Mouse (Mus musculus) heart, embryonic 11.5 days (tissue): Measurements from ENCODE around the gene Olfr702. TPM values are rescaled to one million over a fixed set of nuclear protein-coding genes. Genes with fewer than 3 reads are reported as not detected.

Experiments
- ATAC-seq: fragments of 200-750 bp; cut with Nextera tagmentation; replicated peaks from 2 replicates; pipeline ENCODE4 v1.8.0; 2017; ENCODE audit warnings: moderate library complexity; ENCODE audit not compliant: insufficient number of reproducible peaks, low FRiP score, low TSS enrichment
- H3K27ac ChIP-seq: fragments of 300-500 bp; sonication (generic); 2 replicates; pipeline ENCODE4 v1.5.1; 2014; ENCODE audit warnings: mild to moderate bottlenecking, low read depth, low read length
- H3K27me3 ChIP-seq: fragments of 300-500 bp; sonication (generic); 2 replicates; pipeline ENCODE4 v1.6.1; 2014; ENCODE audit warnings: mild to moderate bottlenecking, low read length, mixed read lengths; ENCODE audit not compliant: control insufficient read depth, insufficient read depth
- H3K36me3 ChIP-seq: fragments of 300-500 bp; sonication (generic); 2 replicates; pipeline ENCODE4 v1.6.1; 2014; ENCODE audit warnings: mild to moderate bottlenecking, low read length, moderate library complexity, mixed read lengths; ENCODE audit not compliant: control insufficient read depth, insufficient read depth
- H3K4me1 ChIP-seq: fragments of 300-500 bp; sonication (generic); 2 replicates; pipeline ENCODE4 v1.6.1; 2014; ENCODE audit warnings: low read length; ENCODE audit not compliant: control insufficient read depth, insufficient read depth
- H3K4me2 ChIP-seq: fragments of 300-500 bp; sonication (generic); 2 replicates; pipeline ENCODE4 v1.6.1; 2014; ENCODE audit warnings: mild to moderate bottlenecking, moderate library complexity
- H3K4me3 ChIP-seq: fragments of 300-500 bp; sonication (generic); 2 replicates; pipeline ENCODE4 v1.5.1; 2014; ENCODE audit warnings: low read depth, low read length
- H3K9ac ChIP-seq: fragments of 300-500 bp; sonication (generic); 2 replicates; pipeline ENCODE4 v1.6.1; 2014; ENCODE audit warnings: mild to moderate bottlenecking, low read depth, low read length, moderate library complexity
- H3K9me3 ChIP-seq: fragments of 300-500 bp; sonication (generic); replicated peaks from 2 replicates; pipeline ENCODE4 v1.6.1; 2016; ENCODE audit warnings: low read length; ENCODE audit not compliant: control insufficient read depth
- WGBS: fragments of 180-500 bp; shearing (Covaris S2); extraction: QIAGEN DNeasy Blood & Tissue Kit; methylation state at CpG from one replicate; pipeline ENCODE4 v1.1.7; 2014; ENCODE audit not compliant: insufficient replicate concordance; 5-methylcytosine and 5-hydroxymethylcytosine counted together
- polyA plus RNA-seq: library from polyadenylated mRNA; unstranded; fragments of >200 nt; fragmentation: Nextera tagmentation; extraction: Ambion mirVana; gene quantifications from 2 replicates; pipeline ENCODE4 v1.2.1, GENCODE M21; 2014

The Olfr702 gene
- not detected in 2 replicates for polyA plus RNA-seq

DNA sequence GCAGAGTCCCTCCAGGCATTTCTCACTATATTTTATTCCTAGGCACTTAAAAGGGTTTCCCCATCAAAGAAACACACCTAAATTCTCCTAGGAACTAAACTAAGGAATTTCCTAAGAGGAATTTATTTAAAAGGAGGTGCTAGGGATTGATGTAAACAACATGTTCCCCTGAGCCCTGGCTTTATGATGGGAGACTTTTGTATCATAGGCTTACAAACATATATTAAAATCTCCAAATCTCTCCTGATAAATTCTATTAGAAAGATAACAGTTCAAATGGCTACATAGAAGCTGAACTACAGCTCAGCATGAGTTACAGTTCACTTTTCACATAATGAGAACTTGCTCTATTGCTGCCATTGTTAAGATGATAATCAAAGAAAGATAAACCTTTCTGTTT, at the start of gene Olfr702:
TSS of gene Olfr702 (minus strand) at position 101 of the 400 bp plus-strand sequence.
- Histone ChIP-seq H3K4me3 (no peak within 1 kb of the TSS), H3K27ac (no peak within 1 kb of the TSS), H3K27me3 (no peaks in the 10 kb centered on the region), H3K36me3 (no peaks in the 10 kb centered on the region), H3K4me2 (no peak within 1 kb of the TSS), H3K9me3 (no peaks in the 10 kb centered on the region), H3K4me1 (no peaks in the 10 kb centered on the region), H3K9ac (no peak within 1 kb of the TSS)
- ATAC-seq, result no peak

DNA sequence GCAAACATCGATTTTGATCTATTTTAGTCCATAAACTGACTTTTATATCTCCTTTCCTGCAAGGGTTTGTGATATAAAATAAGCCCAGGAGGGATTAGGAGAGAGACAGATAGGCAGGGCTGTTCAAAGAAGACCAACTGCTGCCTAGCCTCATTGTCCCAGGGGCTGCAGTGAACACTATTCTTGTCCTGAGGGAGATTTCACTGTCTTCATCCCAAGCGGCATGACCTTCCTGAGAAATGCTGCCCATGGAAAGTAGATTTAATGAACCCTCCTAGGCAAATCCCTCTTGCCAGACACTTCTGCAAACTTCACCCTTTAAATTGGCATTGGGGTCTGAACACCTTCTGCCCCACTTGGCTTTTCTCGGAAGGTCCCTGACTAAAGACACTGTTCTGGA, 43.1 kb upstream of the Olfr702 start, which contains the start of gene Olfr705:
TSS of gene Olfr705 (minus strand) at position 101 of the 400 bp plus-strand sequence.
- Histone ChIP-seq H3K27me3 (no peaks in the 10 kb centered on the region), H3K4me1 (no peaks in the 10 kb centered on the region), H3K27ac (no peak within 1 kb of the TSS), H3K9me3 (no peaks in the 10 kb centered on the region), H3K9ac (no peak within 1 kb of the TSS), H3K36me3 (no peaks in the 10 kb centered on the region), H3K4me3 (no peak within 1 kb of the TSS), H3K4me2 (no peak within 1 kb of the TSS)
- no peak for ATAC-seq
- 68% methylated on average over 3 of the region's 3 CpGs for WGBS

DNA sequence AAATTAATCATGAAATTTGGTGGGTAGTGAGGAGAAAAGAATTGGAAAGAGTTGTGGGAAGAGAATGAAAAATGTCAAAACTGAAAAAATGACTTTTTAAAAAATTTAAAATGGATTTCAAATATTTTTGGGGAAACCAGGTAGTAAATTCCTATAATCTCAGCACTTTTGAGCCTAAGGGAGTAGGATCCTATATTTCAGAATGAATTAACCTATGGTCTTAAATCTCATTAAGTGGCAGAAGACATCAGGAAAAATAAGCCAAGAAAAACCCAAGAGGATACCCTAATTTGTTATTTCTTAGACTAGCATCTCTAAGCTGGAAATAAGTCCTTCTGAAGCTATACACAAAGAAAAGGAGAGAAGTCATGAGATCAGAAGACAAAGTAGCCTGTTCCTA, 29.2 kb upstream of the Olfr702 start, which contains the start of gene Olfr704:
TSS of gene Olfr704 (plus strand) at position 301 of the 400 bp plus-strand sequence.
- no peaks in the 10 kb centered on the region for H3K27me3 ChIP-seq
- no peaks in the 10 kb centered on the region for H3K9me3 ChIP-seq
- ATAC-seq, result no peak
- H3K27ac ChIP-seq, result no peak within 1 kb of the TSS
- no peaks in the 10 kb centered on the region for H3K36me3 ChIP-seq
- no peaks in the 10 kb centered on the region for H3K4me1 ChIP-seq
- H3K4me2 ChIP-seq, result no peak within 1 kb of the TSS
- H3K9ac ChIP-seq, result no peak within 1 kb of the TSS
- no peak within 1 kb of the TSS for H3K4me3 ChIP-seq

DNA sequence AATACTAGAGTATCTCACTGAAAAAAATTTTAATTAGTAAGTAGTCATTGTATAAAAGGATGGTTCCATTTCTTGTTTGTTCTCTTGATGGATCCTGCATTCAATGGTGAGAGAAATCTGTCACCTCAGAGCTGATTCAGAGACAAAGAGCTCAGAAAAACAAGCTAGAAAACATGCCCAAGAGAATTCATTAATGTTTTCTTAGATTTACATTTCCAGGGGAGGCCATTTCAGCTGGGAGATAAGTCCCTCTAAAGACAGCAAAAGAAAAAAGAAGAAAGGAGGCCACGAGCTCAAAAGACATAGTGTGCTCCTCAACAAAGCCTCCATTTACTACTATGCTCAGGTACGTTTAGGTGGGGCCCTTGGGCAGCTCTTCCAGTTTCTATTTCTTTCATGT, 9.4 kb upstream of the Olfr702 start, which contains the start of gene Olfr703:
TSS of gene Olfr703 (plus strand) at position 301 of the 400 bp plus-strand sequence.
- H3K27me3 ChIP-seq, result no peaks in the 10 kb centered on the region
- no peak within 1 kb of the TSS for H3K27ac ChIP-seq
- no peak within 1 kb of the TSS for H3K4me2 ChIP-seq
- H3K9me3 ChIP-seq, result no peaks in the 10 kb centered on the region
- H3K36me3 ChIP-seq, result no peaks in the 10 kb centered on the region
- no peaks in the 10 kb centered on the region for H3K4me1 ChIP-seq
- H3K4me3 ChIP-seq, result no peak within 1 kb of the TSS
- WGBS, result 61% methylated on average over 2 of the region's 2 CpGs
- H3K9ac ChIP-seq, result no peak within 1 kb of the TSS
- no peak for ATAC-seq

DNA sequence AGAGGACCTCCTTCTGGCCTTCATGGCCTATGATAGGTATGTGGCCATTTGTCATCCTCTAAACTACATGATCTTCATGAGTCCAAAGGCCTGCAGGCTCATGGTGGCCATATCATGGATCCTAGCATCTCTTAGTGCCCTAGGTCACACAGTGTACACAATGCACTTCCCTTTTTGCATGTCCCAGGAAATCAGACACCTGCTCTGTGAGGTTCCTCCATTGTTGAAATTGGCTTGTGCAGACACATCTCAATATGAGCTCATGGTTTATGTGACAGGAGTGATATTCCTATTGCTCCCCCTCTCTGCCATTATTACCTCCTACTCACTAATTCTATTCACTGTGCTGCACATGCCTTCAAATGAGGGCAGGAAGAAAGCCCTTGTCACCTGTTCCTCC, 15.3 kb downstream of the Olfr702 start:
- ATAC-seq, result no peak
- Histone ChIP-seq H3K9ac (no peak overlapping the region), H3K4me3 (no peak overlapping the region), H3K9me3 (no peaks in the 10 kb centered on the region), H3K36me3 (no peaks in the 10 kb centered on the region), H3K4me2 (no peak overlapping the region), H3K27ac (no peak overlapping the region), H3K27me3 (no peaks in the 10 kb centered on the region), H3K4me1 (no peaks in the 10 kb centered on the region)

DNA sequence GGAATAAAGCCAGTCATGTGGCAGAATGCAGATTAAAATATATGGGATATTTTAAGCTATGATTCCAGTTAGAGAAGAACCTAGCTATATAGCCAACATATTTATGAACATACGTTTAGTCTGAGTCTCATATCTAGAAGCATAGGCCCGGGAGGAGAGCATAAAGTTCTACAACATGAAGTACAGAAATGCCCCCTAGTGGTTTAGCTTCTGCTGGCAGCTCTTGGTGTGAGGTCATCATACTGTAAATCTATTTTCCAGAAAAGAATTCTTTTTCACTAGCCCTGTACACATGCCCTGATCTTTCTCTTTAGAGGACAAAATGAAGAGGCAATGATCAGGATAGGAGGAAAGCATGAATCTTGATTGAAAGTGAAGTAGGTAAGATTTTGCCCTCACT, 17.9 kb downstream of the Olfr702 start:
- Histone ChIP-seq H3K9me3 (no peaks in the 10 kb centered on the region), H3K27me3 (no peaks in the 10 kb centered on the region), H3K36me3 (no peaks in the 10 kb centered on the region), H3K4me1 (no peaks in the 10 kb centered on the region), H3K4me2 (no peak overlapping the region), H3K9ac (no peak overlapping the region), H3K27ac (no peak overlapping the region), H3K4me3 (no peak overlapping the region)
- 47% methylated on average over 2 of the region's 2 CpGs for WGBS
- no peak for ATAC-seq

DNA sequence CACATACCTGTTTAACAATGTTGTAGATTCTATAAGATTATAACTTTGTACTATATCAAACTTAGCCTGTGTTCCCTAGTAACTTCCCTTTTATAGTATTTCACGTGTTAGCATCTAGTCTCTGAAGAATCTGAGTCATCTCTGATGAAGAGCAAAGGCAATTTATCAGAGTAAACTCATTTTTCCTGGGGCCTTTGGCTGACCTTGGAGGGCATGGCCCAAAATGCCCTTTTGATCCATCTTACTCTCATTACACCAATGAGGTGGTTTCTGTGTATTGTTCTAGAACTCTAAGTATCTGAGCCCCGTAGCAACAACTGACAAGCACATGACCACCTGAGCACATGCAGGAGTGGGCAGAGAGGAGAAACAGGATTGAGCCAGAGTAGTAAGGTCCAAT, 19.9 kb downstream of the Olfr702 start, which contains the start of gene Olfr701:
TSS of gene Olfr701 (plus strand) at position 301 of the 400 bp plus-strand sequence.
- WGBS, result 78% methylated on average over 2 of the region's 2 CpGs

DNA sequence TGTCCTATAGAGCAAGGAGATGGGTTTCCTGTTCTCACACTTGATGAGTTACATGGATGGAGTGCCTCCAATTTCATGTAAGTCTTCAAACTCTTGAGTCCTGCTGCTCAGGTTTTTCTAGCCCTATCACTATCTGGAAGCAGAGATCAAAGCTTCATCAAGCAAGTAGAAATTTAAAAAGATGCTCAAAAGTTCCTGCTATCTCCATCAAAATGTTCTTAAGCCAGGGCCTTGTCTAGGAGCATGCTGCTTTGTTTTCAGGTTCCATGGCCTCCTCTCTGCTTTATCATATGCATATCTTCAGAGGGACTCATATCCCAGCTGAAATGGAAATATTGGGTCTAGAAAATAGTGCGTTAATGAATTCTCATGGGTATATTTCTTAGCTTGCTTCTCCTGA, 25.0 kb downstream of the Olfr702 start, which contains the start of gene Olfr700:
TSS of gene Olfr700 (minus strand) at position 101 of the 400 bp plus-strand sequence.
- H3K36me3 ChIP-seq, result no peaks in the 10 kb centered on the region
- H3K9me3 ChIP-seq, result no peaks in the 10 kb centered on the region
- H3K27ac ChIP-seq, result no peak within 1 kb of the TSS
- 79% methylated on average over 1 of the region's 1 CpGs for WGBS
- no peak for ATAC-seq
- no peaks in the 10 kb centered on the region for H3K4me1 ChIP-seq
- no peak within 1 kb of the TSS for H3K9ac ChIP-seq
- H3K27me3 ChIP-seq, result no peaks in the 10 kb centered on the region
- H3K4me2 ChIP-seq, result no peak within 1 kb of the TSS
- H3K4me3 ChIP-seq, result no peak within 1 kb of the TSS

More for the DNA sequence above, 19.9 kb downstream of the Olfr702 start, which contains the start of gene Olfr701:
- no peak for ATAC-seq
- no peak within 1 kb of the TSS for H3K4me3 ChIP-seq
- no peaks in the 10 kb centered on the region for H3K27me3 ChIP-seq
- H3K36me3 ChIP-seq, result no peaks in the 10 kb centered on the region
- H3K9ac ChIP-seq, result no peak within 1 kb of the TSS
- H3K4me1 ChIP-seq, result no peaks in the 10 kb centered on the region
- H3K27ac ChIP-seq, result no peak within 1 kb of the TSS
- no peak within 1 kb of the TSS for H3K4me2 ChIP-seq
- H3K9me3 ChIP-seq, result no peaks in the 10 kb centered on the region

DNA sequence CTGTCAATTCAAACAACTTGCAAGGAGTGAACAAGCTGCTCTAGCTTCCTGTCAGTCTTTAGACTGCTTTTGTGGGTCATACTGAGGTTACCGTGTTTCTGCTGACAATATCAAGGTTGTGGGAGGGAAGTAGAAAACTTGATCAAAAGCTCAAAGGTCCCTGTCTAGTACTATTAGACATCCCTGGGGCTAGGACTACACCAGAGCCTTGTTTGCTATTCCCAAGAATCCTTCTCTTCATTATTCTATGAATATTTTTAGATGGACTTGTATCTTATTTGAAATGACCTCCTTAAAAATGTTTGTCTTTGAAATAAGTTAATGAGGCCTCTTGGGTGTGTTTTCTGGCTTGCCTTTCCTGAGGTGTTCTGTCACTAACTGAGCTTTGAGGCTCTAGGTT, 40.6 kb downstream of the Olfr702 start, which contains the start of gene Olfr699:
TSS of gene Olfr699 (minus strand) at position 101 of the 400 bp plus-strand sequence.
- whole genome bisulfite sequencing, result 68% methylated on average over 1 of the region's 1 CpGs
- H3K9ac ChIP-seq, result no peak within 1 kb of the TSS

More for the DNA sequence above, 40.6 kb downstream of the Olfr702 start, which contains the start of gene Olfr699:
- Histone ChIP-seq H3K4me1 (no peaks in the 10 kb centered on the region), H3K4me2 (no peak within 1 kb of the TSS), H3K27ac (no peak within 1 kb of the TSS), H3K4me3 (no peak within 1 kb of the TSS), H3K9me3 (no peaks in the 10 kb centered on the region; the same call in 1 of the 2 replicates), H3K36me3 (no peaks in the 10 kb centered on the region), H3K27me3 (no peaks in the 10 kb centered on the region)
- ATAC-seq, result no peak
